Mouse (Mus musculus): Measurements from ENCODE around the gene Stim1.
"Not testable (repeated sequence)": the region's sequence is repeated elsewhere in the genome, so short reads cannot be mapped to it uniquely, and the experiment has no call there.

Gene Stim1

DNA sequence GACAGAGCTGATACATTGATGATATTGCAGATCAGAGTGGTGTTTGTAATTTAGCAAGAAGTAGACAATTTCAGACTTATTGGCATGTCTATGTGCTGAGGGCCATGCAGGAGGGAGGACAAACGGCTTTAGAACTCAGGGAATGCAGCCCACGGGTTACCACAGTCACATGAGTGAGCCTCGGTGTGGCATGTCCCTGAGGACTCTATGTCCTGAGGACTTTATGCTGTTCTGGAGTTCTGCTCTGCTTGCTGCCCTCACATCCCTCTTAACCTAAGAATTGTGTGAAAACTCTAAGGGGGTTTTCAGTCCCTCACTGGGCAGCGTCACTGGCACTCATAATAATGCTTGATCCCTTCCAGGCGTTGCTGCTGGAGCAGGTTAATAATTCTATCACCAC is 205.1 kb downstream of the Stim1 start:
- in situ Hi-C loops (cut with MboI; ENCODE audit: low pct_unique_long_range_greater_than_20kb in 1 of 2, low sequenced_read_pairs in 2 of 2, unreplicated experiment in 1 of 2), result loop anchor here (25.0 kb wide), 1 partner anchor 335 kb away; no protein-coding TSS in a partner anchor

DNA sequence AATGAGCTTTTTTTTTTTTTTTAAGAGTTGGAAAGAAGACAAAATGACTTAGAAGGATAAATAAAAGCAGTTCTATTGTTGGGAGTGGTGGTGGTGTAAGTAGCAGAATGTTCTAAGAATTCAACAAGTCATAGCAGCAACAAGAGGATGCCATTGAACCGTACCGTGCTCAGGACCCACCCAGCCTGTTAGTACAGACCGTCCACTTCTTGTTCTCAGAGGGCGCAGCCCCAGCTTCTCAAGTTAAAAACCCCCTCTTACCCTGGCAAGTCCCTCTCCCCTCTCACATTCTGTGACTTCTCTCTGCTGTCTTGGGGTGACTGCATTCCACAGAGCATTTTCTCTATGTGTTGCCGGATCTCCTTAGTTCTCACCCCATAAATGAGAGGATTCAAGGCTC is 209.0 kb downstream of the Stim1 start:
- in situ Hi-C loops (cut with MboI; ENCODE audit: low pct_unique_long_range_greater_than_20kb in 1 of 2, low sequenced_read_pairs in 2 of 2, unreplicated experiment in 1 of 2), result no loop called here

DNA sequence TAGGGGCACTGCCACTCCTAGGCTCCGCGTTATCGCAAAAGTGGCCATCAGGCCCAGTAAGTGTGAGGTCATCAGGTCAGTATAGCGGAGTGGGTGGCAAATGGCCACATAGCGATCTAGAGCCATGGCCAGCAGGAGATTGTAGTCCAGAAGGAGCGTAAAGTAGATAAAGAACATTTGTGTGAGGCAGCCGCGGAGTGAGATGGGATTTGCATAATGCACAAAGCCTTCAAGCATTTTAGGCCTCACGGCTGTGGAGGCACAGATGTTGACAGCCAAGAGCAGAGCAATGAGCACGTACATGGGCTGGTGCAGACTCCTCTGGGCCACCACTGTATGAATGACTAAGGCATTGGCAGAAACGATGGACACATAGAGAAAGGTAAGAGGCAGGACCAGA is 209.8 kb downstream of the Stim1 start:
- in situ Hi-C loops (cut with MboI; ENCODE audit: low pct_unique_long_range_greater_than_20kb in 1 of 2, low sequenced_read_pairs in 2 of 2, unreplicated experiment in 1 of 2), result no loop called here

DNA sequence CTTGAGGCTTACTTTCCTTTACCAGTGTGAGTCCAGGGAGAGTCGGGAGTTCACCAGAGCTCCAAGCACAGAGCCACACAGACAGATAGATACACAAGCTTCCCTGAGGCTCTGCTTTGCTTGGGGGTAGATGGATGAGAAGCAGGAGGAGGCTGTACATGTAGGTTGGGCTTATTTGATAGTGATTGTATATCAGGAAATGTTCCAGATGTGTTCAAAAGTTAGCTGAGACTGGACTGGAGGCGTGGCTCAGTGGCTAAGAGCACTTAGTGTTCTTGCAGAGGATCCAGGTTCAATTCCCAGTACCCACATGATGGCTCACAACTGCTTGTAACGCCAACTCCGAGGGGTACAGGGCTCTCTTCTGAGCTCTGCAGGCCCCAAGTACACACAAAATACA is 210.8 kb downstream of the Stim1 start:
- in situ Hi-C loops (cut with MboI; ENCODE audit: low pct_unique_long_range_greater_than_20kb in 1 of 2, low sequenced_read_pairs in 2 of 2, unreplicated experiment in 1 of 2), result no loop called here

DNA sequence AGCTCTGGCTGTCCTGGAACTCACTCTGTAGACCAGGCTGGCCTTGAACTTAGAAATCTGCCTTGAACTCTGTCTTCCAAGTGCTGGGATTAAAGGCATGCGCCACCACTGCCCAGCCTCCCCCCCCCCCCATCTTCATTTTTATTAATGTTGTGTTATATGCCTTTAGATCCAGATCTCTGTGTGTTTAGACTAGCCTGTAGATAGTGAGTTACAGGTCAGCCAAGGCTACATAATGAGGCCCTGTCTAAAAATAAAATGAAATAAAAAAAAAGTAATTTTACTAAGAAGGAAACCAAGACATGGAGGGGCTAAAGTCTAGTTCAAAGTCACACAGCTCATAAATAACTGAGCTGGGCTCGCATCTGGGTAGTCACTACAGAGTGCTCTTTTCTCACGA is 211.3 kb downstream of the Stim1 start:
- in situ Hi-C loops (cut with MboI; ENCODE audit: low pct_unique_long_range_greater_than_20kb in 1 of 2, low sequenced_read_pairs in 2 of 2, unreplicated experiment in 1 of 2), result no loop called here

DNA sequence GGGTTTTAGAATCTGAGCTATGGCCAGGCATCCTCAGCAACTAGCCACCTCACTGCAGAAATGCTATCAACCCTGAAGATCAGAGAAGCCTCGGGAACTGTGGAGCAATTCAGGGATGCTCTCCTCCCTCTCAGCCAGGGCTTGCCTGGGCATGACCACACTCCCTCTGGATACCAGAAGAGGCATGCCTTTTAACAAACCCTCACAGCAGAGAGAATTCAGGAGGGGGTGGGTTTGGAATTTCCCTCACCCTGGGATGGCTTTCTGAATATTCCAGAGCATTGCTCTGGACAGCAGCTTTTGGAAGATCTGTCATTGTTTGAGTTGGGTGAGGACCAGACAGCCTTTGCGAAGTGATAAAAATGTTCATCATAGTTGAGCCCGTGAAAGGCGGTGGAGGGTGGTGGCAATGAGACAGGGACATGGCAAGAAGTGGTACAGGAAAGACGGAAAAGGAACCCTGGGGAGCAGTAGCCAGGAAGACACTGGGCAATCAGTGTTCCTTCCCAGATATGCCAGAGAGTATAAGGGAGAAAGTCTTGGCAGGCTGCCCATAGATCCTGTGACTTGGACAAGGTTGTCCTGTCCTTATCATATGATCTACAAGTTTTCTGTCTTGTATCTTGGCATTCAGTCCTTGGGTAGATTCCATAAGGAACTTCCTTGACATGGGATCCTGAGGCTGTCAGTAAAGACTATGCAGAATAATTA is 211.9 kb downstream of the Stim1 start:
- in situ Hi-C loops (cut with MboI; ENCODE audit: low pct_unique_long_range_greater_than_20kb in 1 of 2, low sequenced_read_pairs in 2 of 2, unreplicated experiment in 1 of 2), result no loop called here

DNA sequence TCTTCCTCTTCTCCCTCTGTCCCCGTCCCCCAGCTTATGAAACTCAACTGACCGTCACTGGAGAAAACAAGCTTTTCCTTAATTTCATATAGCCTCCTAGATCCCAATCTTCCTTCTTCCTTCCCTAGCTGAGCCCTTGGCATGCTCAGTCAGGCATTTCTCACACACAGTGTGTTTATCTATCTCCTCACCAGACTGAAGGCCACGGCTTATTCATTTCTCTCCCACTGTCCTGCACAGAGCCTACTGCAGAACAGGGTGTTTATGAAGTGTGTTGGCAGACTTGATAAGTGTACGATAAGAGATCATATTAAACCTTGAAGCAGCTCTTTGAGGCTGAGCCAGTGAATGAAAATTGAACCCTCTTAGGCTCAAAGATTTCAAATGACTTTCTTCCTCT is 213.2 kb downstream of the Stim1 start:
- in situ Hi-C loops (cut with MboI; ENCODE audit: low pct_unique_long_range_greater_than_20kb in 1 of 2, low sequenced_read_pairs in 2 of 2, unreplicated experiment in 1 of 2), result no loop called here

DNA sequence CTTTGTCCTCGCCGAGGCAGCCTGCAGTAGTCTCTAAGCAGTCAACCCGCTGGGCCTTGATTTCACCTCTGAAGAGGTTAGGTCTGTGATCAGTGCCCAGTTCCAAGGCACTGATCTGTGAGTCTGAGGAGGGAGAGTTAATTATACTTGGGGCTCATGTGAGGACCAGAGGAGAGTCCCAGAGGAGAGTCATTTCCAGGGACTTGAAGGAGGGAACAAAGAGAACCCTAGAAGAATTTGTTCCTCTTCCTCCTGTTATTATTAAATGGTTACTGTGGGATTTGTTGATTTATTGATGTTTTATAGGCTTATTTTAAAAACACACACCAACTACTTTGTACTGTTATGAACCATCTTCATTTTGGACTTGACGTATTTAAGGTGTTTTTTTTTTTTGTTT is 214.0 kb downstream of the Stim1 start, which contains the start of gene Olfr543:
TSS of gene Olfr543 (minus strand) at position 101 of the 400 bp plus-strand sequence.
- in situ Hi-C loops (cut with MboI; ENCODE audit: low pct_unique_long_range_greater_than_20kb in 1 of 2, low sequenced_read_pairs in 2 of 2, unreplicated experiment in 1 of 2), result no loop called here

DNA sequence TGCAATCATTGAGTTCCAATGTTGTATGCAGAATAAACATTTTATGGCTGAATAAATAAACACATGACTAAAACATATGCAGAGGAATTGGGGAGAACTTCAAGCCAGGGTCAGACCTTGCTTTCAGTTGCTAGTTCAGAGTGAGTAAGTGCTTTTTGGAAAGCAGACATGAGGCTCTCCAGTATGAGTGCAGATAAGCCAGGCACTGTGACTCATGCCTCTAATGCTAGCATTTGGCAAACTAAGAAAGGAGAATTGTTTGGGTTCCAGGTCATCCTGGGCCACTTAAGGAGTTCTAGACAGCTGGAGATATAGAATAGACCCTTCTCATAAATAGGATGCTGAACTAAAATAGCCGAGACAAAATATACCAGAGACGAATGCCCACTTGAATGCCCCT is 216.1 kb downstream of the Stim1 start:
- in situ Hi-C loops (cut with MboI; ENCODE audit: low pct_unique_long_range_greater_than_20kb in 1 of 2, low sequenced_read_pairs in 2 of 2, unreplicated experiment in 1 of 2), result no loop called here

DNA sequence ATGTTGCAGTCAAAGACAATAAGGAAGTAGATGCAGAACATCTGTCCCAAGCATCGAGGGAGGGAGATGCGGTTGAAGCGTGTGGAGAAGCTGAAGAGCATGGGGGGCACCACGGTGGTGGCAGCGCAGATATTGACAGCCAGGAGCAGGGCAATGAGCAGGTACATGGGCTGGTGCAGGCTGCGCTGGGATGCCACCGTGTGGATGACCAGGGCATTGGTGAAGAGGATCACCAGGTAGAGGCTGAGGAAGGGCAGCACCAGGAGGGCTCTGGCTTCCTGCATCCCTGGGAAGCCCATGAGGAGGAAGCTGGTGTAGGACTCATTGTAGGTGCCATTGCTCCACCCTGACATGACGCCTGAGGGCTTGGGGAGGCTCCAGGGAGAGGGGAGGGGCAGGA is 217.2 kb downstream of the Stim1 start:
- in situ Hi-C loops (cut with MboI; ENCODE audit: low pct_unique_long_range_greater_than_20kb in 1 of 2, low sequenced_read_pairs in 2 of 2, unreplicated experiment in 1 of 2), result not testable (repeated sequence)

DNA sequence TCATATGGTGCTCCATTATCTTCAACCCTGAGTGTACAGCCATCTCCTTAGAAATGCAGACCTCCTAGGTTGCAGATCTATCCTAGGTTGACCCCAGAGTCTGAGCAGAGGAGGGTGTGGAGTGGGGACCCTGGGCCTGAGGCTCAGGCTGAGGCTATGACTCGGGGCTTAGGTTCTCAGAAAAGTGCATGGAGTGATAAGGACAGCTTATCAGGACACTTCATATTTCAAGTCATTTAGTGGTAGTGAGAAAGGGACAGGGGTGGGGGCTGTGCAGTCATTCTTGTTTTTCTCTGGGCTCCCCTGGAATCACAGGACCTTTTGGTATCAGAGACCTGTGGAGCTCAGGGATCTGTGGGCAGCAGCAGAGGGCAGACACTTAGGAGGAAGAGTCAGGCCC is 218.5 kb downstream of the Stim1 start:
- in situ Hi-C loops (cut with MboI; ENCODE audit: low pct_unique_long_range_greater_than_20kb in 1 of 2, low sequenced_read_pairs in 2 of 2, unreplicated experiment in 1 of 2), result no loop called here

Data from mouse embryonic stem cell (cell line).